Mouse (Mus musculus) urinary bladder, postnatal 25 days (tissue): ENCODE measurements at regions not wholly inside any gene's neighbourhood (a gene's known extent, or its start where the extent isn't known, plus 50 kb on each side); places are given as distances from the start of the nearest gene placed in this dataset.

Source experiments
- DNase-seq: peaks from one replicate; pipeline ENCODE4 v3.0.0; 2022; ENCODE audit warnings: low spot score

GRCm38 (mm10) chr9:60998086-60998785, 203.9 kb downstream of the Uaca start:
- no peak for DNase-seq

DNA sequence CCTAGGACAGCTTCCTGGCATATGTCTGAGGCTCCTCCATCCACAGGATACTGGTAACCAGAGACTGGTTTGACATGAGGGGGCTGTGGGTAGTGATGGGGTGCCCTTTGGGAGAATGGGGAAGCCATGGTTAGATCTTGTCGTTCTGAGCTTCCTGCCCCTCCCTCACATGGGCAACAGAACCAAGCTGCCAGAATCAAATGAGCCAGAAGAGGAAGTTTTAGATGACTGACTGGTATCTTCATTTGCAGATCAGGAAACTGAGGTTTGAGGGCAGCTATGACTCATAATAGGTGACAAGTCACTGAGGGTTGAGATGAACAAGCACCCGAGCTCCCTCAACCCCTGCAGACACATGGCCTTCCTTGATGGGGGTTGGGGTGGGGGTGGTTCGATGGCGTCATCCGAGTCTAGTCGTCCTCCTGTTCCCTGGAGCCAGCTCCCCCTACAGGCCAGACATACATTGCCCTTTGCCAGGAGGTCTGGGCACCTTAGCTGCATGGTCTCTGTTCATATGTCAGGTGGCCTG, 204.7 kb downstream of the Uaca start:
- no peak for DNase-seq

GRCm38 (mm10) chr9:61000232-61000631, 205.9 kb downstream of the Uaca start:
- no peak for DNase-seq

DNA sequence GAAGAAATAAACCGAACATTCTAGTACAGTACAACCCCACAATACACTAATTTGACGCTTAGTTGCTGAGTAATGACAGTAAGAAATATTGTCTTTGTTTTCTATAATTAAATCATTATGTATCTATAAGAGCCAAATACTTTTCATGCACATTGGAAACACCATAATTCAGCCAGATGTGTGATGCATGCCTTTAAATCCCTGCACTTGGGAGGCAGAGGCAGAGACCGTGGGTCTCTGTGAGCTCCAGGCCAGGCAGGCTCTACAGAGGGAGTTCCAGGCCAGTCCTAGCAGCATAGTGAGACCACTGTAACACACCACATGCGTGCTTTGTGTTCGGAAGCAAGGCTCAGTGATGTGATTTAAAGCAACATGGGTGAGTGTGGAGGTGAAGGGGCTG, 208.2 kb downstream of the Uaca start:
- DNase-seq: no peak

DNA sequence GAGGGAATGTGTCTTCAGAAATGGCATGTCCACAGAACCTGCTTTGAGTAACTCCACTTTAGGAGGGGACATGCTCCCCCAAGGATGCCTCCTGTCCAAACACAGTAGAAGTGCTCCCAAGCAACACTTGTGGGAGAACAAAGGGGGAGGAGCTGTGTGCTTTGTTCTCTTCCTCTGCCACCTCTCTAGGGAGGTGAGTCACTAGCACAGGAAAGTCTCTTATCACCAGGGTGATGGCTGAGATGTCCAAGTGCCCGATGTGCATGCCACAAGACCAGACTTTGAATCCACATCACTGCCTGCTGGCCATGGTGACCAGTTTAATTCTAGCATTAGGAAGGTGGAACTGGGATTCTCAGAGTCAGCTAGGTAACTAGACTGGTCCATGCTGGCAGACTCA, 214.1 kb downstream of the Uaca start:
- DNase-seq: no peak

DNA sequence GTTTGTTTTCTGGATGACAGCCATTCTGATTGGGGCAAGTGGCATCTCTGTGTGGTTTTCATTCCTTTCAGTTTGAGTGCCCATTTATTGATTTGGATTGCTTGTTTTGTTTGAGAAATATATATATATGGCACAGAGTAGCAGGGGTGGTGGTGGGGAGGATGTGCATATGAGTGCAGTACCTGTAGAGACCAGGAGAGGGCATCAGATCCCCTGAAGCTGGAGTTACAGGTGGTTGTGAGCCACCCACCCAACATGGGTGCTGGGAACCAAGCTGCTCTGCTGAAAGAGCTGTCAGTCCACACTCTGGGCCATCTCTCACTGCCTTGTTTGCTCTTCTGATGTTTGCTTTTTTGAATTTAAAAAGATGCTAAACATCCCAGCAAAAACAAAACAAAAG, 216.7 kb downstream of the Uaca start:
- no peak for DNase-seq

GRCm38 (mm10) chr9:61012771-61013540, 218.6 kb downstream of the Uaca start:
- peak; percentile 53 for DNase-seq

DNA sequence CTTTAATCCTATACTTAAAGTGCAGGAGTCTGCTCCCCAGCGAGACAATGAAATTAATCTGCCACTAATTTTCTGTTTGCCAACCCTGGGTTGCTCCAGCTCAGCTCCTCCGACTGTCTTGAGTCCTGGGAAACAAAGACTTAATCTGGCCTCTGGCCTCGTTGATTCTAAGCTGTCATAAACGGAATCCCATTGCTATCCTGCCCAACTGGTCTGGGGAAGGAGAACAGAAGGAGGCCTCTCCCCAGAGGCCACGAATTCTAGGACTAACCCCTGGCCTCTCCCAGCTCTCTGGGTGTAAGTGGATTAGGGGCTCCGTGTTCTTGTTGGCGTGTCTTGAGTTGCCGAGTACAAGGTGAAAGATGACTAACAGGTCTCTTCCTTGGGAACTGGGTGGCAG, 219.8 kb downstream of the Uaca start:
- DNase-seq: no peak

DNA sequence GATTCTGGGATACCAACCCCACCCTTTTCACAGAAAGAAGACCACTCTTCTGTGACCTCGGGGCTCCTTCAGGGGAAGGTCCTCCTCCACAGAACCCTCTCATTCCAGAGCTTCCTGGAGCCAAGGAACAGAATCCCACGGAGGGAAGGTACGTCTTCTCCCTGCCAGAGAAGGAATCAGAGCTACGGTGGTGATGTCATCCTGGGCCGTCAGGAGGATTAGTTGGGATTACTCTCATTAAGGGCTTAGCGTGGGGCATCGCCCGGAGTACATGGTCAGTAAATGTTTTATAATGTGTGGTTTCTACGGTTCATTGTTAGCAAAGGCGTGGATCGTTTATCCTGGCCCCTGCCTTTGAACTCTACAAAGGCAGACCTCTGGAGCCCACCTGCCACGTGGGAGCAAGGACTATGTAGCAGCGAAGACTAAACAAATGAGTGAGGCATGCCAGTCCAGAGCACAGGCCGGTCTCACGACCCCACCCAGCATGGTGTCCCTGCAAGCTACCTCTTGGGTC, 221.1 kb downstream of the Uaca start:
- DNase-seq: no peak

DNA sequence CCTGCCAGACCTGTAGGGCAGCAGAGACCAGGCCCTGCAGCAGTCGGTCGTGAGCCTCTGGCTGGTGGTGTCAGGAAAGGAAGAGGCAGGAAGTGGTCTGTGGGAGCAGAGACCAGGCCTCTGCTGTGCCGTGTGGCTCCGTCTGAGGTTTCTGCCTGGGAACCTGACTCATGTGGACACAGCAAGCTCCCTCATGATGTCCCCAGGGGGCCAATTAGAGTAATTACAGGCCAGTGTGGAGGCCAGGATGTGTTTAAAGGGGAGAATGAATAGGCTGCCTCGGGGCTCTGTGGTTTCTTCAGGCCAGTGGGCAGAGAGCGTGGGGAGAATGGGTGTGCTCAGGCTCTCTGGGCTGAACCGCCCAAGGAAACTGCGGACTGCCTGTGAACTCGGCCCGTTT, 222.3 kb downstream of the Uaca start:
- no peak for DNase-seq

GRCm38 (mm10) chr9:61019938-61020337, 225.6 kb downstream of the Uaca start:
- no peak for DNase-seq

DNA sequence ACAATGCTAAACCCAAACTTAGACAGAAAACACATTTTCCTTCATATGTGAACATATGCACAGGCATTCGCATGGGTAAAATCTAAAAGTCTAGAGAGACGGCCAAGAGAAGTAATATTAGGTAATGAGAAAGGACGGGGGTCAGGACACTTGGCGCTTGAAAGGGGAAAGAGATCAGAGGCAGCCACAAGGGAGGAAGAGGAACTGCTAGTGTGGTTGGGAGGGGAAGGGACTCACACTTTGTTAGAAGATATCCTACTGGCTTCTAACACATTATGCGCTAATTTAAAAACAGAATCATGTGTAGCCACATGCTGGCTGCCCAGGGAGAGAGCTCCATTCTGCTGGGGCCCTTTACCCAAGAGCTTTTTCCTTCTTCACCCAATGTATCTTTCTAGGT, 227.5 kb downstream of the Uaca start:
- DNase-seq: no peak

DNA sequence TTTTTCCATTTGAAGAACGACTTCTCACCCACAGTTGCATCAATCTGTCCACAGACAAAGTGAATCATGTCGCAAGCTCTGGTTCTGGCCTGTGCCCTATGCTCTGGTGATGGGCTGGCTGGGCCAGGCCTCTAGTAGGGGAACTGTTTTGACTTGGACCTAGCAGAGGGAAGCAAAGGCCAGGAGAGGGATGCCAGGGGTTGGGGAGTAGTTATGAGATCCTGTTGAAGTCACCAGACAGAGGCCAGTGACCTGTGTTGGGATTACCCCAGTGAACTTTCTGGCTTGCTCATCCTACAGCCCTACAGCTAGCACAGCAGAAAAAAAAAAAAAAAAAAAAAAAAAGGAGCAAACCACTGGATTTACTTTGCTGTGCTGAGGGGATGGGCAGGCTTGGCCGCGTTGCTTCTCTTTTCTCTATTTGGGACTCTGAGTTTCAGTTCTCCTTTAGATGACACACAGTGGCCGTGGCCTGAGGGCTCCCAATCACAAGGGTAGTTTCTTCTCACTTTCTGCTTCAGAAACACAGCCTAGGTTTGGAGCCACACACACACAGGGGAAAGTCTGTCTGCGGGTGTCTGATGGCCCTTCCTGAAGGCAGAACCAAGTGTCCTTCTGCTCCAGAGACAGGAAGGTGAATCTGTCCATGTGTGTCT, 228.2 kb downstream of the Uaca start:
- DNase-seq: no peak

- no peak for DNase-seq
Observed at GRCm38 (mm10) chr9:61025341-61025740, 231.0 kb downstream of the Uaca start.

GRCm38 (mm10) chr9:61028775-61029401, 234.5 kb downstream of the Uaca start:
- no peak for DNase-seq

DNA sequence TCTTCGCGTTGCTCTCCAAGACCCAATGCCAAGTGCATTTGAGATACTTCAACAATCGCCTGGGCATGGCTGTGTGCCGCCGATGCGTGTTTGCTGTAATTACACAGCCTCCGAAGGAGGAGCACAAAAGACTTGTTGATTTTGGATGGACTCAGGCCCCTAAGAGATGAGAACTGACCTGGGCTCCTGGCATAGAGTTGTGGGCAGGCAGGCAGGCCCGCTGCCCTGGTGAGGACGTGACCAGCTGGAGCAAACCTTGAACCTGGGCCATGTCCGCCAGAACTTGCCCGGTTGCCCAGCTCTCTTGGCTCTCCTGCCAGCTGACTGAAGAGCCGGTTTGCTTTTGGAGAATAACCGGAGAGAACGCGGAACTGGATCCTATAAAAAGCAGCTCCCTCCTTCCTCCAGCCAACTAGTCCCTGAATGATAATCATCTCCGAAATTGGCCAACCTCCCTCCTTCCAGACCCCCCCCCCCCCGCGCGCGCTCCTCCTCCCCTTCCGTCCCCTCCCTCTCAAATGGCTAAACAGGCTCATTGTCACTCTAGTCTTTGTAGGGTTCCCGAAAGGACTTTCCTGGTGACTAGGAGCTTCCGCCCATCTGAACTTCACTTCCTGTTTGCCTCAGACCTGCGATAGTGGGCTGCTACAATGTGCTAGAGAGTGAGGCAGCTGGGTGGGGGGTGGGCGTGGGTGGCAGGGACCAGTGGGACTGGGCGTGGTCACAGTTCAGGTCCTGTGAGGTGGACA, 237.5 kb downstream of the Uaca start:
- DNase-seq: no peak

GRCm38 (mm10) chr9:61032448-61033433, 238.4 kb downstream of the Uaca start:
- DNase-seq: no peak

DNA sequence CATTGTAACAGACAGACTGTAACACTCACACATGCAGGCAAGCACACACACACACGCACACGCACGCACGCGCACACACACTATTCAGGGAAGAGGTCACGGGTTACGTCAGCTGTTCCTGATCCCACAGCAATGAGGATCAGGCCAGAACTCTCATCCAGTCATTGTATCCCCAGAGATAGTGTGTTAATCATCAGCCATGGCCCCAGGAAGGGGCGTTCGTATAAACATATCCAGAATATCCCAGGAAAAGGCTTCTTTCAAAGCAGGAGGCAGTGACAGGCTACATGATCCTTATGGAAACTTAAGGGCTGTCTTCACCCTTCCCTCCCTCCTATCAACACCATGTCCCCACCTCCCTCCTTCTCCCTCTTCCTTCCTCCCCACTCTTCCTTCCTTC, 239.3 kb downstream of the Uaca start:
- no peak for DNase-seq

DNA sequence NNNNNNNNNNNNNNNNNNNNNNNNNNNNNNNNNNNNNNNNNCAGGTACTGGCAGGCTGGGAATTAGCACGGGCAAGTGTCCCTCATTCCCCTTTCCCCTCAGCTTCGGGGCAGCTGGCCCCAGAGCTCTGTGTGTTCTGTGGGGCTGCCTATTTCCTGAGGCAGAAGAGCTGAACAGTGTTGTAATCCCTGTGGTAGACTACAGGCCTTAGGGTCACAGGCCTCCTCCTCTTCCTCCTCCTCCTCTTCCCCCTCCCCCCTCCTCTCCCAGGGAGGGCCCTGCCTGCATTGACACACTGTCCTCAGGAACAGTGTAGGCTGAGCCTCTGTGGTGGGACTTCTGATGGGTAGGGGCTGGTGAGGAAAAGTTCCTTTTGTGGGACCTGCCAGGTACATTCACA, 247.7 kb downstream of the Uaca start:
- DNase-seq: no peak

GRCm38 (mm10) chr9:61044983-61045382, 250.6 kb downstream of the Uaca start:
- DNase-seq: no peak
